Mouse (Mus musculus): ENCODE data around the gene Acvr1b. TPM values are rescaled to one million over a fixed set of nuclear protein-coding genes. Genes with fewer than 3 reads are reported as not detected.

The Acvr1b gene
- total and polyA plus RNA-seq, 2 experiments from 2014 or later: 17.4 to 80.4 TPM

- no peaks in the 10 kb centered on the region for H3K36me3 ChIP-seq (ENCODE audit: insufficient read depth)
- no peak overlapping the region for H3K4me2 ChIP-seq (ENCODE audit: low read depth)
- no peak overlapping the region for H3K27ac ChIP-seq (ENCODE audit: low read depth, low read length)
- H3K9ac ChIP-seq: no peak overlapping the region
- H3K27me3 ChIP-seq (ENCODE audit: insufficient read depth, low read length): no peaks in the 10 kb centered on the region
- ATAC-seq (no peak), DNase-seq (peak; percentile 18)
- TF ChIP-seq CTCF (IDR thresholded peaks at IDR 0.05; ENCODE audit: low read depth): no peak
- no peak overlapping the region for H3K4me3 ChIP-seq (ENCODE audit: low read depth, low read length)
- 59% methylated on average over 6 of the region's 6 CpGs for WGBS
- 0 out of 2 replicates have a peak, but pooled peaks cover 9% of the 10 kb centered on the region for H3K4me1 ChIP-seq (ENCODE audit: insufficient read depth)
- H3K9me3 ChIP-seq (ENCODE audit: low read length): no peaks in the 10 kb centered on the region
Measured at GRCm38 (mm10) chr15:101140587-101140986, 33.3 kb upstream of the Acvr1b start.

- DNase-seq (no peak), ATAC-seq (no peak; the same call in 1 of the 2 replicates)
- WGBS: 8% methylated on average over 11 of the region's 14 CpGs
- H3K36me3 ChIP-seq (ENCODE audit: insufficient read depth): no peaks in the 10 kb centered on the region
- no peak overlapping the region for H3K4me3 ChIP-seq (ENCODE audit: low read depth, low read length)
- H3K9ac ChIP-seq: no peak overlapping the region
- H3K27me3 ChIP-seq (ENCODE audit: insufficient read depth, low read length): no peaks in the 10 kb centered on the region
- H3K4me2 ChIP-seq (ENCODE audit: low read depth): no peak overlapping the region
- H3K4me1 ChIP-seq (ENCODE audit: insufficient read depth): 0 out of 2 replicates have a peak, but pooled peaks cover 14% of the 10 kb centered on the region
- no peak overlapping the region for H3K27ac ChIP-seq (ENCODE audit: low read depth, low read length)
- H3K9me3 ChIP-seq (ENCODE audit: low read length): no peaks in the 10 kb centered on the region
- TF ChIP-seq CTCF (IDR thresholded peaks at IDR 0.05; ENCODE audit: low read depth): no peak
Measured at GRCm38 (mm10) chr15:101141061-101141541, 32.8 kb upstream of the Acvr1b start.

GRCm38 (mm10) chr15:101142672-101143071, 31.2 kb upstream of the Acvr1b start:
- Histone ChIP-seq H3K4me2 (ENCODE audit: low read depth) (no peak overlapping the region), H3K4me3 (ENCODE audit: low read depth, low read length) (no peak overlapping the region), H3K9me3 (ENCODE audit: low read length) (no peaks in the 10 kb centered on the region), H3K27ac (ENCODE audit: low read depth, low read length) (no peak overlapping the region), H3K36me3 (ENCODE audit: insufficient read depth) (no peaks in the 10 kb centered on the region), H3K4me1 (ENCODE audit: insufficient read depth) (0 out of 2 replicates have a peak, but pooled peaks cover 14% of the 10 kb centered on the region), H3K27me3 (ENCODE audit: insufficient read depth, low read length) (no peaks in the 10 kb centered on the region), H3K9ac (no peak overlapping the region)
- 67% methylated on average over 8 of the region's 8 CpGs for WGBS
- no peak for ATAC-seq
- no peak for TF ChIP-seq CTCF (IDR thresholded peaks at IDR 0.05; ENCODE audit: low read depth)
- DNase-seq: no peak

GRCm38 (mm10) chr15:101143494-101143893, 30.4 kb upstream of the Acvr1b start:
- no peak overlapping the region for H3K4me2 ChIP-seq (ENCODE audit: low read depth)
- no peaks in the 10 kb centered on the region for H3K27me3 ChIP-seq (ENCODE audit: insufficient read depth, low read length)
- no peak overlapping the region for H3K9ac ChIP-seq
- H3K36me3 ChIP-seq (ENCODE audit: insufficient read depth): no peaks in the 10 kb centered on the region
- H3K4me3 ChIP-seq (ENCODE audit: low read depth, low read length): no peak overlapping the region
- ATAC-seq (no peak), DNase-seq (no peak)
- WGBS: 20% methylated on average over 8 of the region's 8 CpGs
- H3K9me3 ChIP-seq (ENCODE audit: low read length): no peaks in the 10 kb centered on the region
- H3K4me1 ChIP-seq (ENCODE audit: insufficient read depth): 0 out of 2 replicates have a peak, but pooled peaks cover 14% of the 10 kb centered on the region
- no peak for TF ChIP-seq CTCF (IDR thresholded peaks at IDR 0.05; ENCODE audit: low read depth)
- H3K27ac ChIP-seq (ENCODE audit: low read depth, low read length): no peak overlapping the region

GRCm38 (mm10) chr15:101144176-101144575, 29.7 kb upstream of the Acvr1b start:
- TF ChIP-seq CTCF (IDR thresholded peaks at IDR 0.05; ENCODE audit: low read depth): no peak
- Histone ChIP-seq H3K4me1 (ENCODE audit: insufficient read depth) (0 out of 2 replicates have a peak, but pooled peaks cover 14% of the 10 kb centered on the region), H3K4me3 (ENCODE audit: low read depth, low read length) (no peak overlapping the region), H3K9me3 (ENCODE audit: low read length) (no peaks in the 10 kb centered on the region), H3K27me3 (ENCODE audit: insufficient read depth, low read length) (no peaks in the 10 kb centered on the region), H3K4me2 (ENCODE audit: low read depth) (no peak overlapping the region), H3K36me3 (ENCODE audit: insufficient read depth) (no peaks in the 10 kb centered on the region), H3K9ac (no peak overlapping the region), H3K27ac (ENCODE audit: low read depth, low read length) (no peak overlapping the region)
- no peak for DNase-seq
- WGBS: 86% methylated on average over 5 of the region's 5 CpGs
- no peak for ATAC-seq

- WGBS: 84% methylated on average over 8 of the region's 8 CpGs
- no peaks in the 10 kb centered on the region for H3K36me3 ChIP-seq (ENCODE audit: insufficient read depth)
- H3K9me3 ChIP-seq (ENCODE audit: low read length): no peaks in the 10 kb centered on the region
- ATAC-seq: no peak
- no peak overlapping the region for H3K4me2 ChIP-seq (ENCODE audit: low read depth)
- H3K4me3 ChIP-seq (ENCODE audit: low read depth, low read length): no peak overlapping the region
- no peak overlapping the region for H3K9ac ChIP-seq
- TF ChIP-seq CTCF (IDR thresholded peaks at IDR 0.05; ENCODE audit: low read depth): no peak
- DNase-seq: no peak
- 0 out of 2 replicates have a peak, but pooled peaks cover 11% of the 10 kb centered on the region for H3K4me1 ChIP-seq (ENCODE audit: insufficient read depth)
- H3K27ac ChIP-seq (ENCODE audit: low read depth, low read length): no peak overlapping the region
- no peaks in the 10 kb centered on the region for H3K27me3 ChIP-seq (ENCODE audit: insufficient read depth, low read length)
Measured at GRCm38 (mm10) chr15:101144779-101145178, 29.1 kb upstream of the Acvr1b start.

GRCm38 (mm10) chr15:101145424-101146099, 28.3 kb upstream of the Acvr1b start:
- H3K4me2 ChIP-seq (ENCODE audit: low read depth): peak overlapping the region; percentile 35
- 0 out of 2 replicates have a peak, but pooled peaks cover 6% of the 10 kb centered on the region for H3K4me1 ChIP-seq (ENCODE audit: insufficient read depth)
- H3K9ac ChIP-seq: 0 out of 2 replicates have a peak overlapping the region, but pooled peaks have one; percentile 14
- no peak overlapping the region for H3K4me3 ChIP-seq (ENCODE audit: low read depth, low read length)
- WGBS: 11% methylated on average over 19 of the region's 19 CpGs
- no peaks in the 10 kb centered on the region for H3K27me3 ChIP-seq (ENCODE audit: insufficient read depth, low read length)
- DNase-seq: peak; percentile 91
- no peaks in the 10 kb centered on the region for H3K36me3 ChIP-seq (ENCODE audit: insufficient read depth)
- peak; percentile 94 for TF ChIP-seq CTCF (IDR thresholded peaks at IDR 0.05; ENCODE audit: low read depth)
- 0 out of 2 replicates have a peak overlapping the region, but pooled peaks have one; percentile 21 for H3K27ac ChIP-seq (ENCODE audit: low read depth, low read length)
- no peaks in the 10 kb centered on the region for H3K9me3 ChIP-seq (ENCODE audit: low read length)
- ATAC-seq: peak; percentile 99

Measured in forebrain, postnatal 0 days (tissue).